ENCODE assay signal across 7 mouse cellular contexts in the genomic region with DNA sequence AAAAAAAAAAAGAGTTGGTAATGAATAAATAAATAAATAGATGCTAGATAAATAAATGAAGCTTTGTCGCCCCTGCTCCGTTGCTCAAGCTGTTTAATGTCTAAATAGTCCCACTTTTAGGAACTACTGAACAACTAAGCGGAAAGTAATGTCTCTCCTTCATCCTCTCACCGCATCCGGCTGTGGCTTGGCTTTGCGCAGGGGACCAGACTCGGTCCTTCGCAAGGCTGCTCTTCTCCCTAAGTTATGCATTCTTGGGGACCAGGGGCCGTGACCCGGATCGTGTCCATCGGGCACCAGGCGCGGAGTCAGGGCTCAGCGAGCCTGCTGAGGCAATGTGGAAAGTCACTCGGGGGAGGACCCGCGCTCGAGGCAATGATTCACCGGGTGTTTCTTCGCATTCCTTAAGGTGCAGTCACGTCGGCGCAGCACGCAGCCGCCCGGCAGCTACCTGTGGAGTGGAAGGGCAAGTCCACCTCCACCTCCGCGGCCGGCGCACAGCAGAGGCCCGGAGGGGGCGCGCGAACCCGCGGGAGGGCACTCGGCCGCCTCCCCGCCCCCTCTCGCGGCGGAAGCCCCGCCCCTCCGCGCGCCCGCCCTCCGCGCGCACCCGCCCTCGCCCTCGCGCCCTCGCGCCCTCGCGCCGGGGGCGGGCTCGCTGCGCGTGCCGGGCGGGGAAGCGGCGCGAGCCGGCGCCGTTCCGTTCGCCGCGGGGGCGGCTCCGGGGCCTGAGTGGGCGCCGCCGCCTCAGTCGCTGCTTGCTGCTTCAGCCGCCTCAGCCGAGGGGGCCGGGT. TPM values are rescaled to one million over a fixed set of nuclear protein-coding genes. Genes with fewer than 3 reads are reported as not detected.
DNase-seq lines count a peak whose midpoint lies in the region; ATAC-seq and TF ChIP-seq lines count a peak whose summit lies in the region.

Gene Dtnb (plus strand): TSS at position 595 of the 794 bp plus-strand sequence.

- no peak for TF ChIP-seq POLR2A in kidney, adult 2 months (IDR thresholded peaks at IDR 0.05; ENCODE audit: low read depth, low read length)
- TF ChIP-seq POLR2A in limb, embryonic 14.5 days (IDR thresholded peaks at IDR 0.05; ENCODE audit: borderline replicate concordance, extremely low read depth, insufficient read depth, insufficient read length): no peak; the same call in 1 of the 2 replicates

- ATAC-seq in embryonic facial prominence, embryonic 12.5 days (ENCODE audit: insufficient number of reproducible peaks, insufficient read depth, low FRiP score, low TSS enrichment): peak; percentile 76
- ATAC-seq in limb, embryonic 14.5 days (ENCODE audit: low FRiP score, low read depth): peak; percentile 88
- ATAC-seq in midbrain, embryonic 16.5 days: peak; percentile 80

- peak within 1 kb of the TSS; percentile 90 for H3K27ac ChIP-seq in embryonic facial prominence, embryonic 12.5 days
- peak within 1 kb of the TSS; percentile 83 for H3K27ac ChIP-seq in kidney, adult 2 months (ENCODE audit: insufficient read depth, low read depth, low read length)
- H3K27ac ChIP-seq in limb, embryonic 14.5 days (replicated peaks; ENCODE audit: low read depth, low read length): peak within 1 kb of the TSS; percentile 88
- H3K27ac ChIP-seq in midbrain, embryonic 16.5 days (ENCODE audit: low read length): peak within 1 kb of the TSS; percentile 91

- H3K4me2 ChIP-seq in embryonic facial prominence, embryonic 12.5 days (replicated peaks): peak within 1 kb of the TSS; percentile 72
- H3K4me2 ChIP-seq in limb, embryonic 14.5 days (replicated peaks; ENCODE audit: low read depth, low read length, severe bottlenecking): peak within 1 kb of the TSS; percentile 75
- peak within 1 kb of the TSS; percentile 74 for H3K4me2 ChIP-seq in midbrain, embryonic 16.5 days (ENCODE audit: low read length)

- no peaks in the 10 kb centered on the region for H3K9me3 ChIP-seq in embryonic facial prominence, embryonic 12.5 days
- no peaks in the 10 kb centered on the region for H3K9me3 ChIP-seq in limb, embryonic 14.5 days (ENCODE audit: control insufficient read depth, low read length)
- H3K9me3 ChIP-seq in midbrain, embryonic 16.5 days (replicated peaks; ENCODE audit: control insufficient read depth, low read length, poor library complexity, severe bottlenecking): no peaks in the 10 kb centered on the region

- 2% methylated on average over 84 of the region's 85 CpGs for WGBS in embryonic facial prominence, embryonic 12.5 days
- 2% methylated on average over 82 of the region's 85 CpGs for WGBS in kidney, adult 2 months
- 3% methylated on average over 24 of the region's 85 CpGs for WGBS in limb, embryonic 14.5 days
- 2% methylated on average over 54 of the region's 85 CpGs for WGBS in midbrain, embryonic 16.5 days

- DNase-seq in adrenal gland, postnatal 36 days: peak; percentile 78 to 87
- DNase-seq in heart, adult 18-20 months: peak; percentile 75 to 79
- DNase-seq in kidney, adult 2 months: peak; percentile 82
- peak; percentile 38 for DNase-seq in limb, embryonic 14.5 days (ENCODE audit: low spot score)
- DNase-seq in spleen, postnatal 10 days (ENCODE audit: low spot score in 2 of 2): peak; percentile 69 to 79

- no peaks in the 10 kb centered on the region for H3K27me3 ChIP-seq in embryonic facial prominence, embryonic 12.5 days
- H3K27me3 ChIP-seq in kidney, adult 2 months (replicated peaks; ENCODE audit: control insufficient read depth, insufficient read depth, low read length): no peaks in the 10 kb centered on the region
- no peaks in the 10 kb centered on the region for H3K27me3 ChIP-seq in limb, embryonic 14.5 days (ENCODE audit: control insufficient read depth, insufficient read depth, low read length)
- no peaks in the 10 kb centered on the region for H3K27me3 ChIP-seq in midbrain, embryonic 16.5 days (ENCODE audit: control insufficient read depth, insufficient read depth, low read depth, low read length)

- H3K4me3 ChIP-seq in embryonic facial prominence, embryonic 12.5 days: peak within 1 kb of the TSS; percentile 83
- peak within 1 kb of the TSS; percentile 71 for H3K4me3 ChIP-seq in kidney, adult 2 months (ENCODE audit: insufficient read depth, low read depth, low read length)
- H3K4me3 ChIP-seq in limb, embryonic 14.5 days (replicated peaks; ENCODE audit: low read length): peak within 1 kb of the TSS; percentile 91
- peak within 1 kb of the TSS; percentile 92 for H3K4me3 ChIP-seq in midbrain, embryonic 16.5 days (ENCODE audit: low read depth, low read length)

- no peaks in the 10 kb centered on the region for H3K36me3 ChIP-seq in embryonic facial prominence, embryonic 12.5 days
- no peaks in the 10 kb centered on the region for H3K36me3 ChIP-seq in kidney, adult 2 months (ENCODE audit: control insufficient read depth, insufficient read depth, low read length)
- no peaks in the 10 kb centered on the region for H3K36me3 ChIP-seq in limb, embryonic 14.5 days (ENCODE audit: control insufficient read depth, insufficient read depth, low read length)
- H3K36me3 ChIP-seq in midbrain, embryonic 16.5 days (ENCODE audit: control insufficient read depth, insufficient read depth, low read length): no peaks in the 10 kb centered on the region

- peaks cover 7% of the 10 kb centered on the region for H3K4me1 ChIP-seq in embryonic facial prominence, embryonic 12.5 days
- peaks cover 8% of the 10 kb centered on the region; the same call in 1 of the 2 replicates for H3K4me1 ChIP-seq in kidney, adult 2 months (ENCODE audit: control insufficient read depth, insufficient read depth, low read length)
- H3K4me1 ChIP-seq in limb, embryonic 14.5 days (ENCODE audit: control insufficient read depth, insufficient read depth, low read length): peaks cover 9% of the 10 kb centered on the region
- H3K4me1 ChIP-seq in midbrain, embryonic 16.5 days (ENCODE audit: control insufficient read depth, insufficient read depth, low read length): peaks cover 17% of the 10 kb centered on the region

- H3K9ac ChIP-seq in embryonic facial prominence, embryonic 12.5 days: peak within 1 kb of the TSS; percentile 91
- H3K9ac ChIP-seq in limb, embryonic 14.5 days (ENCODE audit: low read depth, low read length, severe bottlenecking): peak within 1 kb of the TSS; percentile 93
- peak within 1 kb of the TSS; percentile 96 for H3K9ac ChIP-seq in midbrain, embryonic 16.5 days (ENCODE audit: low read depth, low read length)

- no peak for TF ChIP-seq CTCF in kidney, adult 2 months (conservative IDR thresholded peaks at IDR 0.05; ENCODE audit: insufficient read depth, insufficient read length, low read depth, low read length)

RNA-seq across cellular contexts. Expression of gene Dtnb, which starts in this region (rescaled TPM):
- total RNA-seq in adrenal gland, postnatal 36 days (2021): 10 to 100 TPM; 30.1 to 43.3 TPM
- polyA plus RNA-seq in embryonic facial prominence, embryonic 12.5 days (2016; fragmentation: Nextera tagmentation; extraction: Ambion mirVana): 53.0 and 54.8 TPM in 2 replicates
- 1 to 10 TPM; 7.9 to 9.1 TPM for total RNA-seq in heart, adult 18-20 months (2021)
- polyA plus RNA-seq in kidney, adult 2 months (2012; rRNA removed): 60.5 and 68.0 TPM in 2 replicates
- 46.5 and 55.7 TPM in 2 replicates for polyA plus RNA-seq in limb, embryonic 14.5 days (2012; rRNA removed)
- 32.3 and 45.6 TPM in 2 replicates for polyA plus RNA-seq in limb, embryonic 14.5 days (2014; fragmentation: Nextera tagmentation; extraction: Ambion mirVana)
- 44.5 and 50.4 TPM in 2 replicates for polyA plus RNA-seq in midbrain, embryonic 16.5 days (2015; fragmentation: Nextera tagmentation; extraction: Ambion mirVana)

Comparison
In these comparisons a context has a peak if more than half of its experiments do, and no peak if none do; other contexts are left out.
1. Peak in every context shown above with its lines: DNase-seq, ATAC-seq, H3K4me3 ChIP-seq and H3K27ac ChIP-seq.